Mouse (Mus musculus): Measurements from ENCODE around the gene Traf2. TPM values are rescaled to one million over a fixed set of nuclear protein-coding genes. Genes with fewer than 3 reads are reported as not detected.

Traf2 gene
- polyA plus RNA-seq, 1 experiment from 2014 or later, result 28.0 TPM

DNA sequence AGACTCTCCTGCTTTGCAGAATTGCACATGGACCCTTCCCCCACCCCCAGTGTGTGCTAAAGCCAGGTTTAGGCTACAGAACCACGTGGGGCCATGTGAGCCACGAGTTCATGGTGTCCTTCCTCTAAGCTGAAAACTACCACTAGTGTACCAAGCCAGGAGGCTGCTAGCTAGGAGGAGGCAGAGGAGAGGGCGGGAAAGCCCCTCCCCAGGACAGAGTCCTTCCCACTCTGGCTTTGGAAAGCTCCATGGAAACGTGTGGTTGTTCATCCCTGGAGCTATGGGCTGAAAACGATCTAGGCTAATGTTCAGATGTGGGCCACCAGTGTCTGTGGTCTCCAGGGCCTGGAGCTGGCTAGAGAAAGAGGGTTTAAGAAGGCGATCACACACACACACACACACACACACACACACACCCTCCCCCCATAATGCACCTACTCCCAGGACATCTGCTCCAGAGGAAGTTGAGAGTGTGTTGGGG is 33.9 kb upstream of the Traf2 start:
- peaks cover 55% of the 10 kb centered on the region for H3K27me3 ChIP-seq (replicated peaks)
- no peak for ATAC-seq (ENCODE audit: low FRiP score, low read depth)
- H3K4me3 ChIP-seq, result no peak overlapping the region
- WGBS, result 52% methylated on average over 6 of the region's 6 CpGs
- H3K9me3 ChIP-seq, result no peaks in the 10 kb centered on the region
- peaks cover 65% of the 10 kb centered on the region for H3K4me1 ChIP-seq
- no peak overlapping the region for H3K27ac ChIP-seq
- H3K4me2 ChIP-seq (replicated peaks), result peak overlapping the region; percentile 60
- H3K36me3 ChIP-seq, result peaks cover 27% of the 10 kb centered on the region
- no peak overlapping the region for H3K9ac ChIP-seq

- no peak for ATAC-seq (ENCODE audit: low FRiP score, low read depth)
- Histone ChIP-seq H3K27ac (no peak overlapping the region), H3K27me3 (replicated peaks) (peaks cover 59% of the 10 kb centered on the region), H3K4me2 (replicated peaks) (peak overlapping the region; percentile 37), H3K9me3 (no peaks in the 10 kb centered on the region), H3K4me1 (peaks cover 70% of the 10 kb centered on the region), H3K9ac (no peak overlapping the region), H3K4me3 (peak overlapping the region; percentile 0; the same call in 1 of the 2 replicates), H3K36me3 (peaks cover 20% of the 10 kb centered on the region)
- 6% methylated on average over 27 of the region's 27 CpGs for WGBS
Measured at GRCm38 (mm10) chr2:25579737-25580460, 33.2 kb upstream of the Traf2 start.

DNA sequence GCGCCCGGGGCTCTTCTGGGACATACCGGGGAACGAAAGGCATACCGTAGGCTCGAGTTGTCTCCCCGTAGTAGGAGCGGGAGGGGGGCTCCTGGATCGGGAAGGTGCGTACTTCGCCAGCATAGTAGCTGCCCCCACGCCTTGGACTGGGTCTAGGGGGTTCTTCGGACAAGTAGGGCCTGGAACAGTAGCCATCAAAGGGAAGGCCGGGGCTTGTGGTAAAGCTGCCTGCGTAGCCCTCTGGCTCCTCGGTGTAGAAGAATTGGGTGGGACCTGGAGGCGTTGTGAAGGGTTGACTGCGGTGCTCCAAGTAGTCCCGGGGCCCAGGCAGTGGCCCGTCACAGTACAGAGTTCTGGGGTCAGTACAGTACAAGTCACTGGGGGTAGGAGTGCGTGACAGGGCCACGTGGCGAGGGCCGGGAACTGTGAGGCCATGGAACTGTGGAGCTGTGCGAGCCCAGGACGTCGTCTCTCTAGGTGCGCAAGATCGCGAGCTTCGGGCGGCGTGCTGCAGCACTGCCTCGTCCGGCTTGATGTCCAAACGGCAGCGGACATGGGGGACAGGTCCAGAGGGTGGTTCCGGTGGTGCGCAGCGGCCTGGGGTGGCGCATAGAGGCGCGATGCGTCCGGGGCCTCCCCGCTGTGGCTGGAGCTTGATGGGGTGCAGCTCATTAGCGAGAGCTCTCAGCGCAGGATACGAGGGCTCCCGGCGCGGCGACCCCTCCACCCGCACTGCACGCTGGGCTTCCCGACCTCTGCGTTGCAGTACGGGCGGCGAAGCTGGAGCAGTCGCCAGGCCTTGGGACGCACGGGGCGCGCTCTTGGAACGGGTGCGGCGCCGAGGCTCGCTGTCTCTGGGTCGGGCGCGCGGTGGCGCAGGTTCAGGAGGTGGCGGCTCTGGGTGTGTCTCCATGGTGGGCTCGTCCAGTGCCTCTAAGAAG is 32.3 kb upstream of the Traf2 start:
- 6% methylated on average over 77 of the region's 77 CpGs for WGBS
- peaks cover 71% of the 10 kb centered on the region for H3K4me1 ChIP-seq
- H3K27ac ChIP-seq, result no peak overlapping the region
- H3K9me3 ChIP-seq, result no peaks in the 10 kb centered on the region
- peaks cover 59% of the 10 kb centered on the region for H3K27me3 ChIP-seq (replicated peaks)
- H3K4me3 ChIP-seq, result peak overlapping the region; percentile 19
- no peak for ATAC-seq (ENCODE audit: low FRiP score, low read depth)
- H3K4me2 ChIP-seq (replicated peaks), result peak overlapping the region; percentile 50
- H3K9ac ChIP-seq, result no peak overlapping the region
- peaks cover 12% of the 10 kb centered on the region for H3K36me3 ChIP-seq

GRCm38 (mm10) chr2:25577951-25578795 is 31.4 kb upstream of the Traf2 start:
- peaks cover 3% of the 10 kb centered on the region for H3K36me3 ChIP-seq
- peak overlapping the region; percentile 19 for H3K4me3 ChIP-seq
- peak overlapping the region; percentile 50 for H3K4me2 ChIP-seq (replicated peaks)
- H3K9ac ChIP-seq, result peak overlapping the region; percentile 26; the same call in 1 of the 2 replicates
- H3K4me1 ChIP-seq, result peaks cover 73% of the 10 kb centered on the region
- 6% methylated on average over 75 of the region's 75 CpGs for WGBS
- H3K27me3 ChIP-seq (replicated peaks), result peaks cover 59% of the 10 kb centered on the region
- ATAC-seq (ENCODE audit: low FRiP score, low read depth), result no peak
- H3K27ac ChIP-seq, result no peak overlapping the region
- H3K9me3 ChIP-seq, result no peaks in the 10 kb centered on the region

DNA sequence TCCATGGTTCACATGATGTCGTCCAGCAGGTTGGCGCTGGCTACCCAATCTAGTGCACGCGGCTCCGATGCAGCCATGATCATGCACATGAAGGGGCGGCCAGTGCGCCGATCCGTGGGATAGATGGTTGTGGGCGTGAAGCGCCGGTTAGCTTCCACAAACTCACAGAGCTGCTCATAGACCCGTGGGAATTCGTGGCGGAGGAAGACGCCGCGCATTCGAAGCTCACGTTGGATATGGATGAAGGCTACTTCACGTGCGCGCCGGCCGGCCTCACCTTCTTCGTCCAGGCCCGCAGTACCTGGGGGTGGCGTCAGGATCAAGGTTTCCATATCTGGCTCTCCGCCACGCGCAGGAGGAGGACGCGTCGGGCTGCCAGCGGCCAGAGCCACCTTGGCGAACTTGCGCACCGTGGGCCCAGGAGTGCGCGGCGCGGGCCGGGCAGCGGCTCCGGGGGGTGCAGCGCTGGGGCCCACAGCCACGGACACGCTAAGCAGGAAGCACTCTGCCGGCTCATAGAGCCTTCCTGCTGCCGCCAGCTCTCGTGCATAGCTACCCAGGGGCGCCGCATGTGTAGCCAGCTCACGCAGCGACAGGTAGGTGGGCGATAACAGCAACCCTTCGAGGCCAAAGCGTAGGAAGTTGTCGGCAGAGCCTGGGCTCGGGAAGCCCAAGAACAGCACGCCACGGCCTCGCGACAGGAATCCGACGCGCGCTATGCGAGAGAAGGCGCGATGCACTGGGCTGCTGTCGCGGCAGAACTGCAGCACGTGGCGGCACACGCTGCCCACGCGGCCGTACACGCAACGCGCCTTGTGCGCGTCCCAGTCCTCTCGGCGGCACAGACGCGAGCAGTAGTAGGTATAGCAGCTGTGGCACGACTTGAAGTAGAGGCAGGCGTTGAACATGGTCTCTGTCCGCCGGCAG is 30.5 kb upstream of the Traf2 start:
- no peaks in the 10 kb centered on the region for H3K9me3 ChIP-seq
- H3K4me3 ChIP-seq, result peak overlapping the region; percentile 19
- no peak overlapping the region for H3K27ac ChIP-seq
- peaks cover 59% of the 10 kb centered on the region for H3K27me3 ChIP-seq (replicated peaks)
- 13% methylated on average over 92 of the region's 92 CpGs for WGBS
- 0 out of 2 replicates have a peak, but pooled peaks cover 6% of the 10 kb centered on the region for H3K36me3 ChIP-seq
- no peak for ATAC-seq (ENCODE audit: low FRiP score, low read depth)
- 0 out of 2 replicates have a peak overlapping the region, but pooled peaks have one; percentile 26 for H3K9ac ChIP-seq
- peaks cover 67% of the 10 kb centered on the region for H3K4me1 ChIP-seq
- H3K4me2 ChIP-seq (replicated peaks), result peak overlapping the region; percentile 50

DNA sequence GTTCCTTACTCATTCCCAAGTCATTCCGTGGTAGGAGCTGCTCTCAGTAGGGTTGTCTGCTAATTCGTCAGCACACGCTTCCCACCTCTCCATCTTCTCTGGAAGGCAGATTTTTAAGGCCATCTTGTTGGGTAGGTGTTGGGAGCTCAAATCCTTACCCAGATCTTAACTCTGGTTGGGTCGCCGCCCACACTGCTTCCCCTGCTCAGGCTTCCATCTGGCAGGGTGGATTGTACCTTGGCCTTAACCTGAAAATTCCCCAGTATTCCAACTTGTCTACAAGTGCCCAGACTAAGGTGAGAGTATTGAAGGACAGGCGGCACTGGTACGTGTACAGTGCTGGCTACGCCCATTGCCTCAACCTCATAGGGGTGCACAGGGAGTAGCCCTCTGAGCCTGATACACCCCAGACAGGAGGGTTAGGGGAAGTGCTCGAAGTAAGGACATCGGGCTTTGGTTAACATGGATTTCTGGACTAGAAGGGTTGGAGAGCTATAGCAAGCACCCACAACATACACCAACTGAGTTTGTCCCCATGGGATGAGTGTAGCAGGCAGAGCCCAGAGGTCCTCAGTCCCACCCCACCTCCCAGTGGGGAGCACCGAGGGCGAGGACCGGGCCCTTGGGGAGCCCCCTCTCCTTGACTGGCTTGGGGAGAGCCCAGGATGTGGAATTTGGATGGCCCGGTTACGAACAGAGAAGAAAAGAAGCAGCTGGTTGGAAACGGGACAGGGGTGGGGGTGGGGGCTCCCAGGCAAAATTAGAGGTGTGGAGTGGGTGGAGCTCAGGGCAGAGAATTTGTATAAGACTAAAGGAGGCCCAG is 29.5 kb upstream of the Traf2 start:
- ATAC-seq (ENCODE audit: low FRiP score, low read depth), result no peak
- Histone ChIP-seq H3K4me1 (peaks cover 57% of the 10 kb centered on the region), H3K36me3 (peaks cover 14% of the 10 kb centered on the region), H3K27me3 (replicated peaks) (peaks cover 59% of the 10 kb centered on the region), H3K27ac (no peak overlapping the region), H3K4me3 (no peak overlapping the region), H3K9me3 (no peaks in the 10 kb centered on the region), H3K4me2 (replicated peaks) (peak overlapping the region; percentile 86), H3K9ac (0 out of 2 replicates have a peak overlapping the region, but pooled peaks have one; percentile 59)
- 74% methylated on average over 16 of the region's 16 CpGs for WGBS

- Histone ChIP-seq H3K9me3 (no peaks in the 10 kb centered on the region), H3K27me3 (replicated peaks) (peaks cover 52% of the 10 kb centered on the region), H3K4me2 (replicated peaks) (peak overlapping the region; percentile 86), H3K9ac (peak overlapping the region; percentile 59), H3K36me3 (peaks cover 16% of the 10 kb centered on the region), H3K27ac (peak overlapping the region; percentile 57; the same call in 1 of the 2 replicates), H3K4me1 (peaks cover 51% of the 10 kb centered on the region), H3K4me3 (peak overlapping the region; percentile 55)
- ATAC-seq (ENCODE audit: low FRiP score, low read depth), result peak; percentile 22; the same call in 1 of the 2 replicates
- 18% methylated on average over 21 of the region's 21 CpGs for WGBS
Measured at GRCm38 (mm10) chr2:25575432-25576027, 28.8 kb upstream of the Traf2 start.

DNA sequence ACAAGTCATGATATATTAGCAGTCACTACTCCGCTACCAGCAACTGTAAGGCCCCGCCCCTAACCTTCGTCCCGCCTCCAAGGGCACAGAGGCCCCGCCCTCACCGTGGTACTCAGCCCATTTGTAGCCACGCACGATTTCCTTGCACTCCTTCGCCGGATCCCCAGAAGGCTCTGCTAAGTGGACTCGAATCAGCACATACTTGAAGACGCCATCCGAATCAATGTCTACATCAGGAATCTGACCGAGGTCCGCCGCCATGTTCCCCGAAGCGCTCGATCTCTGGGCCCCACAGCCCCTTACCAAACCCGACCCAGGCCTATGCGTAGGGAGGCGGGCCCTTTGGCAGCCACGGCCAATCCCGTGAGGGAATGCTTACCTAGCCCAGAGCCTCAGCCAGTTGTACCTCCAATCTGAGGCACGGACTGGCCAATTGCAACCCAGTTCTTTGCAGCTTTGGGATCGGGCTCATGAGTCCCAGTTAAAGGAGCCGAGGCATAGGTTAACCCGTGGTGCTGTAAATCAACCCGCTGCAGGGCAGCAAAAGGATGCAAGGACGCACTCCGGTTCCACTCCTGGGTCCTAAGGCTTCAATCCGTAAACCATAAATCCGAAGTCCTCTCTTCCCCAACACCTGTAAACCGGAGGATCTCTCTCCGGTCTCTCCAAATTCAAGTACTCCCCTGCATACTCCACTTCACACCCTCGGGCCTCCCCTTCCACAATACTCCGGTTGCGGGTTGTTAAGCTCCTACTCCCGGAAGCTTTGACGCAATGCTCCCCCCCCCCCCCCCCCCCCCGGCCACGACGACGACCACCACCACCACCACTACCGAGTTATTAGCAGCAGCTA is 28.1 kb upstream of the Traf2 start, which contains the start of the genes Mamdc4 and Phpt1:
Gene Mamdc4, minus strand, starts transcription at position 267 of the 853 bp plus-strand sequence.
Gene Phpt1, minus strand, starts transcription at position 646 of the 853 bp plus-strand sequence.
- under 1% methylated on average over 43 of the region's 45 CpGs for WGBS
- Histone ChIP-seq H3K4me3 (peak within 1 kb of the TSS; percentile 55), H3K27ac (peak within 1 kb of the TSS; percentile 57; the same call in 1 of the 2 replicates), H3K4me2 (replicated peaks) (peak within 1 kb of the TSS; percentile 86), H3K9ac (peak within 1 kb of the TSS; percentile 61), H3K36me3 (peaks cover 20% of the 10 kb centered on the region), H3K4me1 (peaks cover 48% of the 10 kb centered on the region), H3K27me3 (replicated peaks) (peaks cover 45% of the 10 kb centered on the region), H3K9me3 (no peaks in the 10 kb centered on the region)
- peak; percentile 98 for ATAC-seq (ENCODE audit: low FRiP score, low read depth)

GRCm38 (mm10) chr2:25574136-25574535 is 27.4 kb upstream of the Traf2 start:
- WGBS, result 16% methylated on average over 11 of the region's 11 CpGs
- Histone ChIP-seq H3K36me3 (peaks cover 27% of the 10 kb centered on the region), H3K27me3 (replicated peaks) (peaks cover 39% of the 10 kb centered on the region), H3K4me2 (replicated peaks) (peak overlapping the region; percentile 86), H3K4me1 (peaks cover 41% of the 10 kb centered on the region), H3K9me3 (no peaks in the 10 kb centered on the region), H3K27ac (no peak overlapping the region), H3K4me3 (peak overlapping the region; percentile 55), H3K9ac (peak overlapping the region; percentile 61)
- ATAC-seq (ENCODE audit: low FRiP score, low read depth), result no peak; the same call in 1 of the 2 replicates
